Mouse (Mus musculus) megakaryocyte, embryonic 14.5 days (primary cell): Measurements from ENCODE around the gene Uap1l1.

ENCODE experiments used
- FLI1 ChIP-seq: IDR thresholded peaks from 2 replicates; pipeline ENCODE4 v1.6.1; 2012; ENCODE audit warnings: low read length, inconsistent platforms, mixed read lengths
- GATA1 ChIP-seq: IDR thresholded peaks from 3 replicates; pipeline ENCODE4 v1.6.1; 2012; ENCODE audit warnings: mixed read lengths, low read length, inconsistent platforms, borderline replicate concordance

GRCm38 (mm10) chr2:25349499-25349898 lies 16.0 kb downstream of the Uap1l1 start:
- no peak for TF ChIP-seq GATA1
- TF ChIP-seq FLI1 = no peak
